Mouse (Mus musculus): ENCODE results near the gene Defb43. TPM values are rescaled to one million over a fixed set of nuclear protein-coding genes. Genes with fewer than 3 reads are reported as not detected.

Defb43 gene
- total RNA-seq (2023): not detected

DNA sequence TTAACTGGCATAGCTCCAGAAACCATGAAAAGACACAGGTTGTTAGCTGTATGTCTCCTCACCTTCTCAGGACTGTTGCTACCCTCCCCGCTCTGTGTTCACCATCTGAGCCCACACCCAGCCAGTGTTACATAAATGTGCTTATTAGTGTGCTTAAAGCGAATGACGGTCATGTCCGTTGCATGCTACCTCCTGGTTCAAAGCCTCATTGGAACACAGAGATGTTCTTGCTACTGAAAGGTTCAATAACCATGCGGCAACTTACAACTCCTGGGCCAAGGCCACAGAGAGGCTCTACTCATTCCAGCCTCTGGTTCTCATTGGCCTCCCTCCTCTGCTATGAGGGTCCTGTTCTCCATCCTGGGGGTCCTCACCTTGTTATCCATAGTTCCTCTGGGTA lies at the start of gene Defb43:
TSS of gene Defb43 (plus strand) at position 301 of the 400 bp plus-strand sequence.

GRCm38 (mm10) chr14:62984410-62984809 lies 27.2 kb upstream of the Defb43 start, which contains the start of gene Defb48:
Gene Defb48, minus strand, starts transcription at chr14:62984510.

GRCm38 (mm10) chr14:62997777-62998176 lies 13.8 kb upstream of the Defb43 start, which contains the start of gene Defb47:
Gene Defb47, plus strand, starts transcription at chr14:62998077.

GRCm38 (mm10) chr14:63046691-63047090 lies 35.1 kb downstream of the Defb43 start, which contains the start of gene Defb42:
Gene Defb42, plus strand, starts transcription at chr14:63046991.

DNA sequence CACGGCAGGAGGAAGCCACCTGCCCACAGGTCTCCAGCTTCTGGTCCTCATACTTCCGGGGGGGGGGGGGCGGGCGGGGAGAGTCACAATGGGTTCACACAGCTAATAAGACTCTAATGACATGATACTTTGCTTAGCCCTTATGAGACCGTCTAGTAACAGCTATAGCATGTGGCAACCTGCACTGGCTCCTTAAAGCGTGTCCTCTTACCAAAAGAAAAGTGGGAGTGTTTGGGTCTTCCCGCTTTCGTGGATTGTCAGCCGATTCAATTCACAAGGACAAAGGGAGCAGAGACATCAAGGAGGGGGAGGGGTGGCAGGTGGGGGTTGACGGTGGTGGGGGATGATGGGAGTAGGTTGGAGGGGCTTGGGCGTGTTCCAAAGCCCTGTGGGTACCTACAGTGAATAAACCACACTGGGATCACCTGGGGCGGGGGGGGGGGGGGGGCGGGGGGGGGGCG lies 38.4 kb downstream of the Defb43 start, which contains the start of gene Defb30:
TSS of gene Defb30 (minus strand) at position 51 of the 461 bp plus-strand sequence.

Other genes starting within 250 kb of the Defb43 start
- 10 to 100 TPM; 62.7 to 67.0 TPM for gene Wdfy2, start 174.1 kb upstream of the Defb43 start, total RNA-seq (2023)
- gene Defb48, start 27.3 kb upstream of the Defb43 start, total RNA-seq (2023): not detected
- gene Defb47, start 13.7 kb upstream of the Defb43 start, total RNA-seq (2023): not detected
- gene Defb42, start 35.2 kb downstream of the Defb43 start, total RNA-seq (2023): not detected
- not detected for gene Defb30, start 38.2 kb downstream of the Defb43 start, total RNA-seq (2023)

All from neutrophil, adult 59 days (primary cell).